Mouse (Mus musculus): ENCODE results near the gene Slc7a7.

Gene Slc7a7

DNA sequence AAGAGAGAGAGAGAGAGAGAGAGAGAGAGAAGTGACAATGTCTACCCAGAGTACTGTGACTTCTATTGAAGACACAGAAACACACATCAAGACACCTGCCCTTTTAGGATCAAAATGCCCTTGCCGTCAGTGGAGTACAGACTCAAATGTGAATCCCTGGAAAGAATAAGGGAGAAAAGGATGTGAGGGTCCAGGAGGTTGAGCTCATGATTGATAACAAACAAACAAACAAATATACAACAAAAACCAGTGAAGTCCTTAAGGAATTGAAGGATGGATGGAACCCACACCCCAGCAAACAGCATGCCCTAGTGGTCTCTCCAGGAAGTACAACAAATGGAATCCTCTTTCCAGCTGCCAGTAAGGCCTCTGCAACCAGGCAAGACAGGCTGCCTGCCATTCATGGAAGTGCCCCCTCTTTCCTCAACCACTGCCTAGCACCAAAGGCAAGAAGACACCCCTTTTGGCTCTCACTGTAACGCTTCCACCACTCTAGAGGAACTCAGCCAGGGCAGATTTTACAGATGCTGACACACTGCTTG is 4.9 kb downstream of the Slc7a7 start:
- DNase-seq (ENCODE audit: low read depth, low spot score) = no peak

DNA sequence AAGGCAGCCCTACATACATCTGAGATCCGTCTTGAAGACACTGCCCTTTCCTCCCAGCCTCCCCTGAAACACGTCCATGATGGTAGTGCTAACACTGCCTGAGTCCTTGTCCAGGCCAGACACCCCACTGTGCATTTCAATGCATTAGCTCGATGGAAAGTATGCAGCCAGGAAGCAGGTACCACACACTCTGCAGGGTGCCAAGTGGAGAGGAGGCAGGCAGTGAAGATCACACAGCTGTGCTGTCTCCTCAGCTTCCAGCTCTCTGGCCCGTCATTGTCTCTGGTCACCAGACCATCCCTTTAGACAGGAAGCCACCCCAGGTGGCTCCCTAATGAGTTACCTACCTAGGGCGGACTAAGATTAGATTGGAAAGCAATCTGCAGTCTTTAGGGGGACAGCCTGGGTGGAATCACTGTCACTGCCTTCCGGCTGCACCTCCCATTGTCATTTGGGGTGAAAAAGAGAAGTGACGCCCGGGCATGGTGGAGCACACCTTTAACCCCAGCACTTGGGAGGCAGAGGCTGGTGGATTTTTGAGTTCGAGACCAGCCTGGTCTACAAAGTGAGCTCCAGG is 5.5 kb downstream of the Slc7a7 start:
- DNase-seq (ENCODE audit: low read depth, low spot score) = no peak

DNA sequence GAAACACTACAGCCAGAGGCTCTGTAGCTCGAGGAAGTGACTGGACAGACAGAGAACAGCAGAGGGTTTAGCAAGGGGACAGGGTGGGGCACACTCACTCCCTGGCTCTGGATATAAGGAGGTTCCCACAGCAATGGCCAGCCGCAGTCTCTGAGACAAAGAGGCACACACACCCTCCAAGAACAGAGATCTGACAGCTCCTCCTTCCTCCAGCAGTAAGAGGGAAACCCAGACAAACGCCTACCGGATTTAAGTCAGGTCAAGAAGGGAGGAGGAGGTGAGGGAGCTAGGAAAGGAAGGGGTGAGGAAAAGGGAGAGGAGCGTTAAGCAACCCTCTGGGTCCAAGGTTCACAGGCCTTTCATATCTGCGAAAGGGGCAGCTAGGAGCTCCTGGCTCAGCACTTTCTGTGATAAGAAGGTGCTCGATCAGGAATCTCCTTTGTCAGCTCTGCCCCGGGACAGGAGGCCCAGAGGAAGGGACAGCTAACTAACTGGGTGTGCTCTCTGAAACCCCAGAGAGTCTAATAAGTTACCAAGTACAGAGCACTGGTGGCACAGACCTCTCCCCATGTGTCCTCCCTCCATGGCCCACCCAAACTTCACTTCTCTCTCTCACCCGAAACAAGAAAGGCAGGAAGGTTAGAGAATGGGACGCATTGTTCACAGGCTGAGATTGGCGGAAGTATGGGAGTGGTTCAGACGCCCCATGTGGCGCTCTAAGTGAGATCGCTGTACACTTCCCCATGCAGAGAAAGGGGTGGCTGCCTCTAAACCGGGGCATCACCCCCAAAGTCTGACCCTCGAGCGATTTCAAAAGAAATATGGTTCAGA is 7.4 kb downstream of the Slc7a7 start:
- DNase-seq (ENCODE audit: low read depth, low spot score) = no peak

DNA sequence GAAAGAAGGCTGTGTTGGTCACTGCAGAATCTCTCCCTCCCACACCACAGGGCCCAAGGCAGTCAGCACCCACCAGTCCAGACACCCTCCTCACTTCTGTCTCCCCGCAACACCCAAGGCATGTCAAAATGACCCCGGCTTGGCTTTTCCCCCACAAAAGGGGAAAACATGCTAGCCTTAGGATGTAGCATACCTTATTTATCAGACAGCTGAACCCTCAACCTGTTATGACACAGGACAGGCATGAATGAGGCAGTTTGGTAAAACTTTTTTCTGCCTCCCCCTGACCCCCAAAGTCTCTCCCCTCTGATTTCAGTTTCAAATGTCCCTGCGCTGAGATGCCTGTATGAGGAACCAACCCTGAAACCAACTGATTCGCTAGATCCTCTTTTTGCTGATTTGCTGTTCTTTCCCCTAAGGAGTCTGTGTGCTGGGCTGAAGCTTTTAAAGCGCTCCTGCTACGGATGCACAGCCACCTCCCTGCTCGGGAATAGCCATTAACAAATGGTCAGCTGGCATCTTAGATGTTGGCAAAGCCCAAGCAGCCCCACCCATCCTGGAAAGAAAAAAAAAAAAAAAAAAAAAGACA is 8.4 kb downstream of the Slc7a7 start:
- DNase-seq (ENCODE audit: low read depth, low spot score) = no peak

DNA sequence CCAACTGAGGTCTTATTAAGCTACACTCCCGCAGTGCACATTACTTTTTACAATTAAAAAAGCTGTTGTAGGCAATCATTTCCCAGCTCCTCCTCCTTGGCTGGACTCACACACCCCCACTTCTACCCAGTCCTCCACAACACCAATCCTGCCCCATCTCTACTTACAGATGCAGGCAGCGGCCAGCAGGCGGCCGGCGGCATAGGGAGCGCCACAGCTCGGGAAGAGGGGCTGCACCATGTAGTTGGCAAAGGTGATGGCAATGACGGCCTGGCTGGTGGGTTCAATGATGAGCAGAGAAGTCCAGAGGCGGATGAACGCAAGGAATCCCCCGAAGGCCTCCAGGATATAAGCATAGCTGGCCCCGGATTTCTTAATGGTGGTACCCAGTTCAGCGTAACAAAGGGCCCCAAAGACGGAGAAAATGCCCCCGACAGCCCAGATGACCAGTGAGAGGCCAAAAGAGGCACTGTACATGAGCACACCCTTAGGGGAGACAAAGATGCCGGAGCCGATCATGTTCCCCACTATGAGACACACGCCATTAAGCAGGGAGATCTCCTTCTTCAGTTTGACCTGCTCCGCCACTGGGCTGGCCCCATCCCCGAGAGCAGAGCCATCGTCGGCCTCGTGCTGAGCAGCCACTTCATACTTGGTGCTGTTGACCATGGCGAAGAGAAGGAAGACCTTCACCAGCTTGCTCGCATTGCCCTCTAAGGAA is 9.1 kb downstream of the Slc7a7 start:
- DNase-seq (ENCODE audit: low read depth, low spot score) = no peak

DNA sequence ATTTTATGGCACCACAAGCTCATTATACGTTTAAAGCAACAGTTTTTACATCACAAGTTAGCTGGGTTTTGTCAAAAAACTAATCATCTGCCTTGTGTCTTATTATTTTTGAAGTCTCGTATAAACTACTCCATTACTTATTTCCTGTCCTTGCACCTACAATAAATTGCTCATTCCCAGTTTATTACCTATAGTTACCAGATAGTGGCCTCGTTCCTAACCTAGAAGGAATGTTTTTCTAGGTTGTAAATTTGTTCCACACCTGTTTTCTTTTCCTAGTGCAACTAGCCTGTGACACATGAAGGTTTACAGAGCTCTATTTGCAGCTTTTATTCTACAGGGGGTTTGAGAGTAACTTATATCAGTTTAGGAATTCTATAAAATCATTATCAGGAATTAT is 15.9 kb downstream of the Slc7a7 start:
- DNase-seq (ENCODE audit: low read depth, low spot score) = no peak

DNA sequence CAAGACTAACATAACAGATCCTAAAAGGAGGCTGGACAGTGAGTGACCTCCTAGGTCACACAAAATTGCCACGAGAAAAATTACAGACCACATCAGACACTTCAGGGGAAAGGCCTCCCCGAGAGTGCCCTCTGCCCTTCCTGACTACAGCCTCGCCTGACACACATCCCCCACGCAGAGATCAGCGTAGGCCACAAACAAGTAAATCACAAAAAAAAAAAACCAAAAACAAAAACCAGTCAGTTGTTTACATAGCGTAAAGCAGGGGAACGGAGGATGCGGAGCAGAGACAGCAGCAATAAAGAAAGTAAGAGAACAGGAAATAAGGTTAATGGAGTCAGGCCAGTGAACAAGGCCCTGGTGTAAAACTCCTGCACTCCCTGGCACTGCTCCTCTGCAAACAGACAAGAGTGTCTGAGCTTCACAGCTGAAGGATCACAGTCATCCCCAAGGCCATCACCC is 18.6 kb downstream of the Slc7a7 start:
- no peak for DNase-seq (ENCODE audit: low read depth, low spot score)

DNA sequence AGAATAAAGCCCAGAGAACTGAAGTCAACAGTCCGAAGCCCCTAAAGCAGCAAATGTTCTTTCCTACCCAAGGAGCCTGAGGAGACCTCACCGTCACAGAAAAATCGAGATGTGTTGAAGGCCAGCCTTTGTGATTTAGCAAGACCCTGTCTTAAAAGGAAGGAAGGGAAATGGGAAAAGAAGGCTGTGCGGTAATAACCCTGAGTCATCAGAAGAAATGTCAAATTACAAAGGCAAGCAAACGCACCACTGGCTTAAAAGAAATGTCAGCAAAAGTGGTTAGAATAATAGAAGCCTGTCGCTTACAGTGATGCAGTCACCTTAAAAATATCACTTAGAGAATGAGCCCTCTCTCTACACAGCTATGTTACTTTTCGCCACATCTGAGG is 19.1 kb downstream of the Slc7a7 start:
- DNase-seq (ENCODE audit: low read depth, low spot score) = no peak

DNA sequence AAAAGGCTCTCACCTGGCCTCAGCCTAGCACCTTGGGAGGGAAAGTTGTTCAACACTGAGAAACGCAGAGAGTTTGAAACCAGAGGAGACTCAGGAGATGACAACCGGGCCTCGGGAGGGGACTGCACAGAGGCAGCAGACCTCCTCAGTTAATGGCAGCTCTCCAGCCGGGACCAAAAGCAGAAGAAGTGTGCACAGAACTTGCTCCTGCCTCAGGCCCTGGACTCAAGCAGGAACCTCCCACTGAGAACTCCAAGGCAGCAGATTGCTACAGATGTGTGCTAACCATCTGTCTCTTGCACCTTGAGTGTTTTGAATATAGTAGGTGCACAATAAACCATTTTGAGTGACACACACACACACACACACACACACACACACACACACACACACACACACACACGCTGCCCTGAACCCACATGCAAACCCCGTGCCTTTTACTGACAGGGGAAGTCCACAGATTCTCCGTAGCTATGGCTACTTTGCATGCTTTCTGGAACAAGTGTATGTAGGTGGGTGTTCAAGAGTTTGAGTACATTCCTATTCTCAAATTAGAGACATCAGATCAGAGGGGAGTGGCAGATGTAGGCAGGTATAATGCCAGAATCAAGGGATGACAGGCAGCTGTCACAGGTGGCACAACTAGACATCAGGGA is 19.6 kb downstream of the Slc7a7 start:
- no peak for DNase-seq (ENCODE audit: low read depth, low spot score)

DNA sequence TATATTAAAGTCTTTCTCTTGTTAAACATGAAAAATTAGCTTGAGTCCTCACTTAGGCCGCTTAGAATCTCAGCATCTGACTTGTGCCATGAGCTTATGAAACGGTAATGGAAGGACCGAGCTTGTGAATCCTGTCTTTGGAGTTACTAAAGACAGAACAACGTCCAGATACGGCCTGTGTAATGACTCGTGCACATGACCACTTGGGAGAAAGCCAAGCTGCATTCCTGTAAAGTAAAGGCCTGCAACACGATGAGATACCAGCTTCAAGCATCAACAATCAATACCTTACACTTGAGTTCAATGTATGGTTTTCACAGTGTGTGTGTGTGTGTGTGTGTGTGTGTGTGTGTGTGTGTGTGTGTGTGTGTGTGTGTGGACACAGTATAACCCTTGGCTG is 20.9 kb downstream of the Slc7a7 start:
- DNase-seq (ENCODE audit: low read depth, low spot score) = no peak

DNA sequence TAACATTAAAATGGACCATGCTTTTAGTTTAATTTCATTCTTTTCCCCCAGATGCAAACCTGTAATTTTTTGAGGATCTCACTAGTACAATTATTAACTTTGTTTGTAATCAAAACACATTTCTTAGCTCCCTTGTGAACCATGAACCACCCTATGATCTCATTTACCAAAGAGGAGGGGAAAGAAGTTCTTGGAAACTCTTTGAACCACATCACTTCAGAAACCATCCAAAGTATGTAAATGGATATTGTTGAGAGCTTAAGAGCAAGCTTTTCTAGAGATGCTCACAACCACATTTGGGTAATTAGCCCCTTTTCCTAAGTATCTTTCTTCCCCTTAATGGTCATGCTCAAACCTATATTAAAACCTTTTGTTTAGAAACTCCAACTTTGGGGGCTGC is 23.3 kb downstream of the Slc7a7 start:
- DNase-seq (ENCODE audit: low read depth, low spot score) = no peak

DNA sequence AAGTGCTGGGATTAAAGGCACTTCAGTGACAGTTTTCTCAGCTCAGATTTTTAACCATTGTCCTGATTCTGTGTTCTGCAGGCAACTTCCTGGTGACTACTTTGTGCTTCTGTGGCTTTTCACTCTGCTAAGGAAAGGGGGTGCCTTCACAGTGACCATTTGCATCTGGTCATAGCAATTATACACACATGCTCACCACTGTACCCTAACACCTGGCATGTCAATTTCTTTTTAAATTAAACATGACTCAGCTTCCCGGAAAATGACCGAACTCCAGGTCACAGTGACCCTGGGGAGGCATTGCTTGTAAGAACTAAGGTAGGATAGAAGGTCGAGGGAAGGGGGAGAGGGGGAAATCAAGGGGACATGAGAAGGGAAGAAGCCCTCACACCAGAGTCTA is 23.8 kb downstream of the Slc7a7 start:
- no peak for DNase-seq (ENCODE audit: low read depth, low spot score)

DNA sequence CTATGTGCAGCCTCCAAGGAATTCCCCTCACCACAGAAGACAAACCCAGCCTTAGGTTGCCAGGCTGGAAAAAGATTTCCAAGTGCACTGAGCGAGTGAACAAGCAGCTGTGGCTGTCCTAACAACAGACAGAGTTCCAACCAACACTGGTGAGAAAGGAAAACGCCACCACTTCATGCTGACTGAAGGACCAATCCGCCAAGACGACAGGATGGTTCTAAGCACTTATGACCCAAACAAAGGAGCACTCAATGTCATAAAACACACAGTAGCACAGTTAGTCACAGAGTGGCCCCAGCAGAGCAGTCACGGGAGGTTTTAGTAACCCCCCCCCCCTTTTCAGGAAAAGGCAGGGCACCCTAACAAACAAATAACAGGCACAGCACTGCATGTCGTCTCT is 26.7 kb downstream of the Slc7a7 start:
- DNase-seq (ENCODE audit: low read depth, low spot score) = no peak

DNA sequence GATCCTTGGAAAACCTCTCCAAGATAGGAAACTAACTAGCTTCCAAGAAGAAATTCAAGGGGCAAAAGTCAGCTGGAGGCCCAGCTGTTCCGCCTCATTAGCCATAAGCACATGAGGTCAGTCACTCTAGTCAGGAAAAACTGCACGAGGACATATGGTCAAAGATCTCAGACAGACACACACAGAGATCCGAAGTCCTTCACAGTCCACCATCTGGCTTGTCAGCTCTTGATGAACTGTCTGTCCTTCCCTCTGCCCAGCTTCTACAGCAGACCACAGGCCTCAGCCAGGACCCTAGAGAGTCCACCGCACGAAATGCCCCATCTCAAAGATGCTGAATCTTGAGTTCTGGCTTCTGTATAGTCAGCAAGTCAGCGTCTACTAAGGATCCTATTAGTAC is 30.0 kb downstream of the Slc7a7 start:
- peak; percentile 64 for DNase-seq (ENCODE audit: low read depth, low spot score)

DNA sequence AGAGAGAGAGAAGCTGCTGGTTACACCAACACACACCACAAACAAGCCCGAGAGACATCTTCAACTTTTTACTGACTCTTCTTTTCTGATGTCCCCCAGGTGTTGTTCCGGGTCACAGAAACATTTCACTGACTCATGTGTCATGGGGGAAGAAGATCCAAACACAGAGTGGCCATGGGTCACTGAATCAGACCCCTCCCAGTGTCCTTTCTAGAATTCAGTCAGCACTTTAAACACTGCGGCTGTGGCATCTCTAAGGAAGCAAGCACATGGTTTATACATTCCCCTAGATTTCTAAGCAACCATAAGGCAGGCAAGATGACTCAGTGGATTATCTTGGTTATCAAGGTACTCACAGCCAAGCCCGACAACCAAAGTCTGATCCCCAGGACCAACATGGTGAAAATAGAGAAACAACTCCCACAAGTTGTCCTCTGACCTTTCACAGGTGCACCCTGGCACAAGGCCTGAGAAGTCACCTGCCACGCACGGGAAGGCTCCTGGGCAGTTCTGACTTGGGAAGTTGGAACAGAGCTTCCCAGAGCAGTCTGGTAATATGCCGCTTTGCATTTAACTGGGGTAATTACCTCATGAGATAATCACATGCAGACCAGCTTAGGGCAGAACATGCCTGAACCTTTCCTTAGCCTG is 31.5 kb downstream of the Slc7a7 start:
- no peak for DNase-seq (ENCODE audit: low read depth, low spot score)

DNA sequence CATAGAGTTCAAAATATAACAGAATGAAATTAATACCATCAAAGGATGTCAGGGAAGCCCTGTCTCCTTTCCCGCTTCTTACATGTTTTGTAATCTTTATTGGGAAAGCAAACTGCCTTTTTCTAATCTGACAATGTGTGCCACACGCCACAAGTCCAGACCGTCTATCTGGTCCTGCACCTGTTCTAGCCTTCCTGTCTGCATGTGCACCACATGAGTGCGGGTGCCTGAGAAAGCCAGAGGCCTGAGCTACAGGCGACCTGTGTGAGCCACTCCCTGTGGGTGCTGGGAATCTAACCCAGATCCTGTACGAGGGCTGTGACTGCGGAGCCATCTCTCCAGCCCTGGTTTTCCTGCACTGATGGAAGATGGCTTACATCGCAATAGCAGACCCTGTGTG is 33.2 kb downstream of the Slc7a7 start:
- no peak for DNase-seq (ENCODE audit: low read depth, low spot score)

DNA sequence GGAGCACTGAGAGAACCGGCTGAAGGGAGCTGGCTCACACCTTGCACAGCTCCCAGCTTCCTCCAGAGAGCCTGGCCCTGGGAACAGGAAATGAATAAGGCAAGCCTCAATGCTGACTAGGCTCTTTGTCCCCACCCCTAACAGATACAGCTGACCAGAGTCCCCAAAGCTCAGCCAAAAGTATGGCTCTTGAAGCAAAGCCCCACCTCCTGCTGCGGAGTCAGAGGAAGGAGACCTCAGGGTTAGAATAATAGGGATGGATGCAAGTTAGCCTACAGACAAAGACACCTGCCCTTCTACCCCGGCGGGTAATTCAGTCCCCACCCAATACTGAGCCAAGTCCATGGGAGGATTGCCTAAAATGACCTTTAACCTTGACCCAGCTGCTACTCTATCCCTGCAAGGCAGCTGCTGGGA is 34.2 kb downstream of the Slc7a7 start:
- DNase-seq (ENCODE audit: low read depth, low spot score) = no peak

DNA sequence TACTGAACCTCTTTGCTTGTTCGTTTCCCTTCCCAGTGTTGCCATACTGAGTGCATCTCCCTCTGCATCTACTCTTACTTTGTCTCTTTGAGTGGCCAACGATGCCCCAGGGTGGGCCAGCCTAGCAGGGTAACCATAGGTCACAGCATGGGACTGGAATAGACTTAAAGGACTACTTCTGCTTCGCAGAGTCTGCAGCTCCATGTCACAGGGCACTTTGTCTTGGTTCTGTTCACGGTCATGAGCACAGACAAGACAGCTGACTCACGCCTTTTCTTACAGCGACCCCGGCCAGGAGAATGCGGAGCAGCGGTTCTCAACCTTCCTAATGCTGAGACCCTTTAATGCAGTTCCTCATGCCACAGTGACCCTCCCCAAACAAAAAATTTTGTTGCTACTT is 34.9 kb downstream of the Slc7a7 start:
- no peak for DNase-seq (ENCODE audit: low read depth, low spot score)

DNA sequence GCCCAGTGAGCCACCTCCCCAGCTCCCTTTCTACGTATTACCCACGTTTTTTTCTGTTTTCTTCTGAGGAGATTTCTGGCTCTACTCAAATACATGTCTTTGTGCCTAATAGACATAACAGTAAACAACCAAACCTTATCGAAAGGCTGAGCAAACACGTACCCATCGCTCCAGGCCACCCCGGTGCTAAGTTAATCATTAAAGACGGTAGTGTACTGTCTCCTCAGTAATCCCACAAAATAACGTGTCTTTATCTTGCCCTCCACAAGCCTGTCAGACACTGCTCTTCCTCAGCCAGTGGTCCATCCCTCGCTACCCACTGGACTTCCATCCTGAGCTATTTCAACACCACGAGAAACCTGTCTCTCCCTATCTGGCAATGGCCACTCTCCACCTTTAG is 35.8 kb downstream of the Slc7a7 start:
- no peak for DNase-seq (ENCODE audit: low read depth, low spot score)

DNA sequence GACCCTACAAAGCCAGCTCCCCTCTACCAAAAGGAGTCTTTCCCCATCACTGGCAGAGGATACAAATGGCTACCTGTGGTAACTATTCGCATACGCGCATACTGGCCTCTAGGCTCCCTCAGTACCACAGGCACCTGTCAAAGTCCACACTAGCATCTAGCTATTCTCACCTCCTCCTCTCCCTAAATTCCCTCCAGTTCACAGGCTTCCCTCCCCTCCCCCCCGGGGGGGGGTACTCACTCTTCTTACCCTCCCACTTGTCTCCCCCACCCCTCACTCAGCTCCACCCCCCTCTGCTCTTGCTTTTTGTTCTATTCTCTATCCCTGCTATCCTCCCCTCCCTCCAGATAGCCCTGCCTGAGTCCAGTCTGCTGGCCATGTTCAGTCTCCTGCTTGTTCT is 37.0 kb downstream of the Slc7a7 start:
- no peak for DNase-seq (ENCODE audit: low read depth, low spot score)

DNA sequence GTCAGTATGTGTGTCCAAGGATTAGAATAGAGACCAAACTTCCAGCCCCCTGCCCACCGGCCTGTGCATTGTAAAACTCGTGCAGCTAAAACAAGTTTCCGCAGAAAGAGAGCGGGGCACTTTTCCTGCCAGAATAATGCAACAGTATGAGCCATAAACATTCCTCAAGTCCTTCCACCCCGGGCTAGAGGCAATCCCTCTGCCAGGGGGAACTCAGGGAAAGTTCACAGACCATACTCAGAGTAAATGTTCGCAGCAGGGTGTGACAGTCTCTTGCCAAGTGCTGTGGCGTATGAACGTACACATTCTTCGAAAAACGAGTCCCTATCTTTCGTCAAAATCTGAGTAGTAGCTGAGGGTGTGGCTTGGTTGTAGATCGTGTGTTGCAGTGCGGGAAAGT is 38.0 kb downstream of the Slc7a7 start:
- DNase-seq (ENCODE audit: low read depth, low spot score) = no peak

Data from mesoderm, embryonic 11.5 days (tissue).